Mouse (Mus musculus) heart, adult 8-10 months (tissue): ENCODE measurements around the gene Syne3. TPM values are rescaled to one million over a fixed set of nuclear protein-coding genes. Genes with fewer than 3 reads are reported as not detected.
A peak's percentile ranks its signal among the peaks of the same experiment; 100 is the strongest.

Experiments
- DNase-seq: peaks from one replicate; pipeline ENCODE4 v3.0.0; 2022; ENCODE audit warnings: low spot score
- total RNA-seq, 4 experiments: library from RNA; stranded (reverse); gene quantifications; 2 replicates each; pipeline ENCODE4 v1.2.4; 2022

The Syne3 gene
- total RNA-seq, 4 experiments from 2014 or later = 7.2 to 10.5 (median 7.7) TPM

DNA sequence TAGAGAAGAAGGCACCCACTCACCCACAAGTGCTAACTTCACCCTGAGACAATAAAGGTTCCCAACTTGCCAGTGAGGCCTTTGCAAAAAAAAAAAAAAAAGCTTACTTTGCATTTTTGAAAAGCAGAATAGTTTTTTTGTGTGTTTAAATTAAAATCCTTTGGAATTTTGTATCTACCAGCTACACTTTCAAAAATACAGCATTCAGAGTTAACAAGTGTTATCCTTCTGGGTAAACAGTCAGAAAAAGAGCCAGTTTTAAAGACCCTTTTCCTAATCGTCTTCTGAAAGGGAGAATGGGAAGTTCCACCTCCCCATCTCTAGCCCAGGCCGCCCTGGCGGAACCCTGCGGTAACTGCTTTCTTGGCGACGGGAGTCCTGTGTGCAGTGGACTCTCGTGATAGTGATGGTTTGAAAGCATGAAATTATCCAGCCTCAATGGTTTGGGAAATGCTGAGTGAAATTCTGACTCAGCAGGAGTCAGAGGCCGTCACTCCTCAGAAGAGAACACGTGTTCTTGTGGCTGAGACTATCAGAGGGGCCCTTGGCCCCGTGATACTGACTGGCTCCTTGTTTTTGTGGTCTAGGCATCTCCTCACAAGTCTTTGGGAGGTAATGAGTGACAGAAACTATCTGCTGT is 16.5 kb upstream of the Syne3 start:
- DNase-seq = no peak

DNA sequence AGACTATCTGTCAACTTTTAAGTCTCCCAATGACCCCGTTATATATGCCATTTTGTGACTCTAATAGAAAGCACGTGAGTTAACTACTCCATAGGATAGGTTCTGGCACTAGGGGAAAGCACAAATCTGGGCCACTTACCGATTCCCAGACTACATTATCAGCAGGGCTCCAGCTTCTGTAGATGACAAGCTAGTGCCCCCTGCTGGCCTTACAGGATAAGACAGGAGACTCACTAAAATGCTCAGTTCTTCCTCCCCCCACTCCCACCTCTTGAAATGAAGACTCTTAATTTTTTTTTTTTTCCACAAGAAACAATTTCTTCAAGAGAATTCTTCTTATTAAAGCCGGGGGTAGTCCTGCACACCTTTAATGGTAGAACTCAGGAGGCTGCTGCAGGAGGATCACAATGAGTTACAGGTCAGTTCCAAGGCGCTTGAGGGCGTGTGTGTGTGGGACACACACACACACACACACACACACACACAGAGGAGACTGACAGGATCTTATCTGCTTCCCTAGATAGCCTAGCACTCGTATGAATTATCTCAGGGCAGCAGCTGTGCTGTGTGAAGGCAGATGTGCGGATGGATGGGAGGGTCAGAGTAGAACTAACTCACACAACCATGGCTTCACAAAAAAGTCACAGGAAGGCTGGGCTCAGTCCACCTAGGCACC is 15.8 kb upstream of the Syne3 start:
- peak; percentile 77 for DNase-seq

- DNase-seq = no peak
Observed at GRCm38 (mm10) chr12:105022776-105023175, 13.2 kb upstream of the Syne3 start.

DNA sequence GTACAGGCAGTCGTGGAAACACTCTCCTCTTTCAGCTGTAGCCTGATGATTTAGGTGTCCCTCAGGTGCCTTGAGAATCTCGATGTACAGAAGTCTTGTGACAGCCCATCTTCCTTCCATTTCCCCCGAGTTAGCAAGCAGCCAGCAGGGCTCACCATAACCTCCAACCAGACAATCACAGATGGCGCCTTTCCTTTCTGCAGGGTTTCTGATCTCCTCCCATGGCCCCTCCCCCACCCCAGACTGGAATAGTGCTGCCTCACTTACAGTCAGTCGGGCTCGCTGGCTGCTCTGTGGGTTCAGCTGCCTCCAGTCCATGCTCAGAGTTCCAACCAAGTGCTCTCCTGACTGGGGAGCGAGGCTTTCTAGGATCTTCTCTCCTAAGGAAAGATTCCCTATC is 12.5 kb upstream of the Syne3 start:
- no peak for DNase-seq

DNA sequence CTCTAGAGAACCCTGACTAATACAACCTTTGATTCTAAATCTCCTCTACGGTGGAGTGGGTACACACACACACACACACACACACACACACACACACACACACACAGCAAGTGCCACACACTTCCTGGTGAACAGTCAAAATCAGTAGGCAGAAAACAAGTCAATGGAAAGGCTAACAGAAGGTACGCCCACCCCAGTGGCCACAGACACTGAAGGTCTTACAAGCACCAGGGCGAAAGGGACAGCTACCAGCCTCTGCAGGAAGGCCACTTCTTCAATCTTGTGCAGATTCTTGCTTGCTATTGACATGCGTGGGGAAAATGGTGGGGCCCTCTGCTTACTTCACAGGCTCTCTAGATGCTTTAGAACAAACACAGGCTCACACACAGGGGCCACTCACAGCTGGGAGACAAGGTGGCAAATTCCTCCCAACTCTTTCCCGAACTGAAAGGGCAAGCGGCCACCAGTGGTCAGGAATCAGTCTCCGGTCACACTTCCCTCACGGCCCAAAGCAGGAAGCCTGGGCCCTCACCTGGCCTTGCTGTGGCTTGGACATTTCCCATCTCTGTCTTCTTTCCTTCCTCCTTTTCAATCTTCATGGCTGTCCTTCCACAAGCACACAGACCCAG is 11.9 kb upstream of the Syne3 start:
- no peak for DNase-seq

GRCm38 (mm10) chr12:105019359-105020219 is 10.0 kb upstream of the Syne3 start:
- DNase-seq = peak; percentile 80

- DNase-seq = no peak
Observed at GRCm38 (mm10) chr12:105016639-105017038, 7.0 kb upstream of the Syne3 start.

- no peak for DNase-seq
Observed at GRCm38 (mm10) chr12:105016199-105016598, 6.6 kb upstream of the Syne3 start.

DNA sequence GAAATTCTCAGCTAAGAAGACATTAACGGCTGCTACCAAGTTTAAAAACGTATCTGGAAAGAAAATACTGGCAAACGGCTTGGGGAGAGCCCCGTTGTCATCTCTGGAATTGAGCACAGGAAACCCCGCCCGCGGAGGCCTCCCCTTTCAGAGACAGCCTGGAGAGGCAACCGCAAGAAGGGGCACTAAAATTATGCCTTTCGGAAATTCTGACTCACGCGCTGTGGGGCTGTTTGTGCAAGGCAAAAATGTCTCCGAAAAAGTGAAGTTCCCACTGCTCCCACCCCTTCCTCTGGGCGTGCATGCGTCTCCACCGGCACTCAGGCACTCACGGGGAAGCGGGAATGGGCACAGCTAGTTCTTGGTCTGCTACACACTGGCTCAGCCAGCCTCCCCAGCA is 3.5 kb upstream of the Syne3 start:
- DNase-seq = peak; percentile 86

- DNase-seq = no peak
Observed at GRCm38 (mm10) chr12:105012314-105012713, 2.7 kb upstream of the Syne3 start.

DNA sequence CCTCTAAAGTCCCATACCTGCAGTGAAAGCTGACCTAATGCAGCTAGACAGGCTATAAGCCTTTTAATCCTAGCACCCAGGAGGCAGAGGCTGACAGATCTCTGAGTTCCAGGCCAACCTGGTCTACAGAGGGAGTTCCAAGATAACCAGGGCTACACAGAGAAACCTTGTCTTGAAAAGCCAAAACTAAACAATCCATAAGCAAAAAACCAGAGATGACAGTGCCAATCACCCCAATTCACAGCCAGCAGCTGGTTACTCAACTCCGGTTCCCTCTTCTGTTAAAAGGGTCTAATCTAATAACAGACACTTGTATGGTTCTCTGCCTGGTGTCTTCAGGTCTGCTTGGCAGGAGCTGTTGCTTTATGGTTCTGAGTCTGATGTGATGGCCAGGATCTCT is 2.0 kb upstream of the Syne3 start:
- DNase-seq = no peak

DNA sequence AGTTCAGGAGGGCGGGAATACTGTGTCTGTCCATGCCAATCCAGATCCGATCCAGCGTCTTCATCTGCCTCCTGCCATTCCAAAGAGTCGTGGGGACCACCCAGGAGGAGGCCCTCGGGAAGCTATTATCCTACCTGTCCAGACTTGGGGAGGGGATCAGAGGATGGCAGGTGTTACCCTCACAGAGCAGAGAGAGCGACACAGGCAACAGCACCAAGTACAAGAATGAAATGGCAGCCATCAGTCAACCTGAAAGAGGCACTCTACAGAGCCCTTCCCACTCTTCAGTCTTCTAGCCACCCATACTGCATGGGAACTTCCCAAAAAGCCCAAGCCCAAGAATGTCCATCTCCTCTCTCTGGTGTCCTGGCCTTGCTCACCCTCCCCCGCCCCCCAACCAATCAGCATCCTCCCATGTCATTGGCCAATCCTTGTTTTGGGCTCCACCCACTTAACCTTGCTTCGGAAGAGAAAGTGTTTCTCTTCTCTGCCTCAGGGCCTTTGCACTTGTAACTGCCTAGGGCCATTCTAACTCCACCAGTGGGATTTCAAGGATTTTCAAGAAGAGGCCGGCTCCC is 693 bp upstream of the Syne3 start:
- DNase-seq = no peak

- DNase-seq = peak; percentile 45
Observed at GRCm38 (mm10) chr12:105008752-105009178, 844 bp downstream of the Syne3 start.

DNA sequence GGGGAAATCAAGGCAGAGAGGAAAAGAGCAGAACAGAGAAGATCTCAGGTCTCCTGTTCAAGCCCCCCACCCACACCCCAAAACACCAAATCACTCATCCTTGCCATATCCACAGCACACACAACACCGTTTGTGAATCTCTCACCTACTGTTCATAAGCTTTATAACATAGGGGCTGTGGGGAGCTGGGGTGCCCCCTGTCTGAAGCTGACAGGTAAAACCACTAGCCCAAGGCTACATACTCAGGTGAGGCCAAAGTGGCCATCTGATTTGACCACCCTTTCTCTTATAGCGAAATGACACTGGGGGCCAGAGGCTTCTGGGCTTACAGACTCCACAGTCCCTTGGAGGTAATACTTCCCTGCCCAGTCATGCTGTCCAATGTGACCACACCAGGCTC is 1.5 kb downstream of the Syne3 start:
- no peak for DNase-seq

DNA sequence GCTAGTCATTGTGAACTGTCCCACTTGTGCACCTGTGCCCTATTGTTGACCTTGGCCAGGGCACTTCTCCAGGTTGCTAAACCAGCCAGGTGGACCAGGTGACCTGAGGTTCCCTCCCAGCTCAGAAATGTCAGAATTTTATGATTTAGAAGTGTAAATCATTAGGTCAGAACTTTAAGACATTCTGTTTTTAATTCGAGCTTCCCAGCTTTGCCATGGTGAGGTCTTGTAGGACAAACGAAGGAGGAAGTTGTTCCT is 4.0 kb downstream of the Syne3 start:
- DNase-seq = no peak

DNA sequence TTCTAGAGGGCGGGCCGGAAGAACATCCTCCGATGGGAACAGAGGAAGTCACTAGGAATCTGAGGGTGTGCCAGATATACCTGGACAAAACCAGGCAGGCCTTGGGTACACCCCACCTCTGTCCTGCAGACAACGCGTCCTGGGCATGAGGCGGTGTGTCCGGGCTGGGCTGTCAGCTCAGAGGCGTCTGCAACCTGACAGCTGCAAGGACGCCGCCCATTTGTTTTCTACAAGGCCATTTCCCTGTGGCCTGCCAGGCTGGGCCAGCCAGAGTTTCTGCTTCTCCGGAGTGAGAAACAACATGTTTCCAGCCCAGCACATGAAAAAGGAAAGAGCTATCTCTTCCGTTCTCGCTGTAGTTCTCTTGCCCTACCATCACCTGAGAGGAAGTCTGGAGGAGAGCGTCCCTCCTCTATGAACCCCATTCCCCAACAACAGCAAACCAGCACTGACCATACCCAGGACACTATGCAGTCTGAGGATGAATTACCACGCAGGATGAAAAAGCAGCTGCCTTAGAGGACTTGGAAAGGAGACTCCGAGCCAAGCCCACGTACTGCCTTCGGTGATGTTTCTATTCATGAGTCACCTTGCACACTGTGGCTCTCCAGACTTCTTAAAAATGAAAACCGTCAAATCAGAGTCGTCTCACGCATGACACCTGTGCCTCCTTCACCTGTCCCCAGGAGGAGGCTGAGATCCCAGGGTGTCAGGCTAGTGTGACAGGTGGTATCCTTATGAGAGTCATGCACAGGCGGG is 4.5 kb downstream of the Syne3 start:
- no peak for DNase-seq

- no peak for DNase-seq
Observed at GRCm38 (mm10) chr12:105003715-105004114, 5.9 kb downstream of the Syne3 start.

- no peak for DNase-seq
Observed at GRCm38 (mm10) chr12:105003158-105003557, 6.5 kb downstream of the Syne3 start.

DNA sequence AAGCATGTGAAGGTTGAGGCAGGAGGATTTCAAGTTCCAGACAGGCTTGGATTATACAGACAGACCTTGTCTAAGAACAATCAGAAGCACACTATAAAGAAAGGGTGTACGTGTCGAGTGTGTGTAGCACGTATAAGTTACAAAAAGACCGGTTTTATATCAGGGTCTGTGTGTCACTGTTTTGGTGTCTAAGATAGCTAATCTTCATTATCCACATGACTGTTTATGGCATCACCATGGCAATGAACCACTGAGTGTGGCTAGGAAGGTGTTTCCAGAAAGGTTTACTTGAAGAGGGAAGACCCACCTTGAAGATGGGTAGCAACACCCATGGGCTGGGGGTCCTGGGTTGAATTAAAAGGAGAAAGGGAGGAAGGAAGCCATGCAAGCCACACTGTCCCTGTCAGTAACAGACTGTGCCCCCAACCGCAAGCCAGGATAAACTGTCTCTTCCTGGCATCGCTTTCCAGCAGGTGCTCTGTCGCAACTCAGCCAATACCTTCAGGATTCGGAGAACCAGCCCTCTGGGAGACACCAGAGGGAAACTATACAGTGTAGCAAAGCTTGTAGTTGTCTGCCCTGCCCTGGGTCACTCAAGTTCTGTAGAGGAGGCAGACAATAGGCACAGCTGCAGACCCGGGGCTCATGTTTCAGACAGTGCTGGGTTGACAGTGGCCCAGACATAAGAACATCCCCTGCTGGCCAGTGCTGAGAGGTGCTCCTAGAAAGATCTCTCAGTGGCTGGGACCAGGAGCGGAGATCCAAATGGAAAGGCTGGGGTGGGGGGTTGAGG is 7.1 kb downstream of the Syne3 start:
- no peak for DNase-seq

DNA sequence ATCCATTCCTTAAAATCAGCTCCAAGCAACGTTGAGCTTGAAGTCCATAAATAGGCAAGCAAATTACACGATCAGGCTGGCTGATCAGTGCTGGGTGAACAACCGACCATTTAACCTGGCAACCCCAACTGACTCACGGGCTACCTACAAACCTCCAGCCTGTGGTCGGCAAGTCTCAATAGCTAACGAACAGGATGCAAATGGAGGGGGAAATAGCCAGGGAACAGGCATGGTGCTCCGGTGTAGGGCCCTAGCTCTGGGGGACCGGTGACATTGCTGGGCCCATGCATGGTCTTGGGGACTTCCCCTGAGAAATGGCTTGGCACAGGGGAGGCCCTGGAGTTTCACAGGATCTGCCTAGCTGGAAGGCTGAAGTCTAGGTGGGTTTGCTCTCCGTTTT is 8.3 kb downstream of the Syne3 start:
- no peak for DNase-seq
